Comparison of ENCODE assay signal across 28 mouse cellular contexts in the genomic region with DNA sequence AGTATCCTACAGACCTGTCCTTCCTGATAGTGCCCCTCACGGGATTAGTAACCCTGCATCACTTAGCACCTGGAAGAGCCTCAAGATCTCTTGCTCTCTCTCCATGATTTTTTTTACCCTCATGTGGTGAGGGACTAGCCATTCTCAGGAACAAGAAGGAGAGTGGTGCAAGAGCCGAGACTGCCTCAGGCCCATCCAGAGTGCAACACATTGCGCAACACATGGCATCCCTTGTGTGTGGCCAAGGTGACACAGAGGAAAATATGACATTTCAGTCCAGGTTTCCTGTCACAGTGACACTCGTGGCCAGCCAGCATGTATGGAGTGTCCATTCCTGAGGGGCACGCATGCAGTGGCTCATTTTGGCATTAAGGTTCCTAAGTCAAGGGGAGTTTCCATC. TPM values are rescaled to one million over a fixed set of nuclear protein-coding genes. Genes with fewer than 3 reads are reported as not detected.
A peak's percentile ranks its signal among the peaks of the same experiment; 100 is the strongest.
DNase-seq lines count a peak whose midpoint lies in the region; ATAC-seq and TF ChIP-seq lines count a peak whose summit lies in the region.
"Had no signal": no experiment of that assay in that cellular context is flagged by ENCODE, and none has a peak within 500 bp of the region (broad histone marks: within the 10 kb centered on the region; RNA-seq: fewer than 3 reads in every experiment).

No protein-coding gene starts in this region.

- peak; percentile 69 for ATAC-seq in common myeloid progenitor, adult 5-6 weeks (replicated peaks; ENCODE audit: low read depth, poor library complexity, severe bottlenecking)
- ATAC-seq in megakaryocyte progenitor cell, adult 5-6 weeks (replicated peaks; ENCODE audit: poor library complexity), result peak; percentile 94
- ATAC-seq: activated CD4-positive, CD25-positive, alpha-beta regulatory T cell, adult 4 months; forebrain, embryonic 15.5 days; hindbrain, postnatal 0 days; Patski had no signal

- DNase-seq in adrenal gland, postnatal 10 days, result peak; percentile 38
- DNase-seq in adrenal gland, postnatal 4 days (ENCODE audit: low spot score in 2 of 2), result no peak
- peak; percentile 53 for DNase-seq in liver, adult 2 months (ENCODE audit: extremely low read depth, low read depth, low spot score)
- DNase-seq in liver, result no peak
- no peak for DNase-seq in kidney, adult 2 months
- DNase-seq in retina, postnatal 1 day, result no peak
- DNase-seq: cerebellum, adult 11 months; cerebellum, adult 9-10 months; cerebellum, postnatal 36 days; gastrocnemius, postnatal 36 days; heart, adult 18-20 months; heart, postnatal 14 days had no signal

- no peaks in the 10 kb centered on the region for H3K27me3 ChIP-seq in liver, adult 2 months (ENCODE audit: control insufficient read depth, insufficient read depth, low read length)
- H3K27me3 ChIP-seq in kidney, adult 2 months (replicated peaks; ENCODE audit: control insufficient read depth, insufficient read depth, low read length), result no peaks in the 10 kb centered on the region
- H3K27me3 ChIP-seq: CH12.LX; forebrain, embryonic 15.5 days; heart, embryonic 15.5 days; hindbrain, embryonic 13.5 days; Patski had no signal

- H3K9ac ChIP-seq in liver, adult 2 months (ENCODE audit: low read depth, low read length), result no peak overlapping the region
- H3K9ac ChIP-seq: forebrain, embryonic 15.5 days; heart, embryonic 15.5 days; hindbrain, embryonic 13.5 days had no signal

- H3K4me1 ChIP-seq in liver, adult 2 months (ENCODE audit: control insufficient read depth, insufficient read depth, low read length), result no peaks in the 10 kb centered on the region
- no peaks in the 10 kb centered on the region for H3K4me1 ChIP-seq in kidney, adult 2 months (ENCODE audit: control insufficient read depth, insufficient read depth, low read length)

- H3K36me3 ChIP-seq in liver, adult 2 months (ENCODE audit: control insufficient read depth, insufficient read depth, low read length), result no peaks in the 10 kb centered on the region; the same call in 1 of the 2 replicates
- H3K36me3 ChIP-seq in kidney, adult 2 months (ENCODE audit: control insufficient read depth, insufficient read depth, low read length), result no peaks in the 10 kb centered on the region
- H3K36me3 ChIP-seq: forebrain, embryonic 15.5 days had no signal

- no peaks in the 10 kb centered on the region for H3K79me2 ChIP-seq in liver, adult 2 months (ENCODE audit: control insufficient read depth, insufficient read depth, low read length)

- 69% methylated on average over 5 of the region's 5 CpGs for WGBS in liver, adult 2 months
- WGBS in kidney, adult 2 months, result 94% methylated on average over 5 of the region's 5 CpGs

- no peak for TF ChIP-seq POLR2A in liver, adult 2 months (IDR thresholded peaks at IDR 0.05; ENCODE audit: extremely low read depth, insufficient read depth, low read length)
- no peak for TF ChIP-seq POLR2A in kidney, adult 2 months (IDR thresholded peaks at IDR 0.05; ENCODE audit: low read depth, low read length)

- H3K27ac ChIP-seq in liver, adult 2 months (replicated peaks; ENCODE audit: insufficient read depth, low read depth, low read length), result no peak overlapping the region
- H3K27ac ChIP-seq in kidney, adult 2 months (ENCODE audit: insufficient read depth, low read depth, low read length), result no peak overlapping the region
- H3K27ac ChIP-seq: forebrain, embryonic 15.5 days; heart, embryonic 15.5 days; hindbrain, embryonic 13.5 days; hindbrain, postnatal 0 days had no signal

- no peak overlapping the region for H3K4me3 ChIP-seq in liver, adult 2 months (ENCODE audit: insufficient read depth, low read depth, low read length)
- no peak overlapping the region for H3K4me3 ChIP-seq in kidney, adult 2 months (ENCODE audit: insufficient read depth, low read depth, low read length)
- H3K4me3 ChIP-seq: forebrain, embryonic 15.5 days; heart, embryonic 15.5 days; hindbrain, embryonic 13.5 days had no signal

- no peak for TF ChIP-seq CTCF in liver, adult 2 months (IDR thresholded peaks at IDR 0.05; ENCODE audit: low read depth, low read length)
- no peak for TF ChIP-seq CTCF in kidney, adult 2 months (conservative IDR thresholded peaks at IDR 0.05; ENCODE audit: insufficient read depth, insufficient read length, low read depth, low read length)

RNA-seq across cellular contexts. Expression of a gene that starts 14.0 kb away (rescaled TPM):
- total RNA-seq in adrenal gland, postnatal 10 days (2021), result 10 to 100 TPM; 10.8 to 15.0 TPM
- total RNA-seq in adrenal gland, postnatal 4 days (2021), result 10 to 100 TPM; 10.8 to 14.2 TPM
- total RNA-seq in liver, adult 2 months (2014; rRNA removed), result 2.9 and 4.4 TPM in 2 replicates
- 4.0 and 4.7 TPM in 2 replicates for polyA plus RNA-seq in liver, adult 2 months (2012; rRNA removed)
- total RNA-seq in common myeloid progenitor, adult 5-6 weeks (2017), result 14.9 and 33.9 TPM in 2 replicates
- 4.7 and 4.8 TPM in 2 replicates for total RNA-seq in megakaryocyte progenitor cell, adult 5-6 weeks (2015)
- 10.8 and 23.7 TPM in 2 replicates for total RNA-seq in megakaryocyte progenitor cell, adult 5-6 weeks (2017)
- polyA plus RNA-seq in kidney, adult 2 months (2012; rRNA removed), result 9.1 and 10.1 TPM in 2 replicates

RNA-seq across cellular contexts. Expression of a gene that starts 28.0 kb away (rescaled TPM):
- 100 to 1,000 TPM; 128 to 131 TPM for total RNA-seq in adrenal gland, postnatal 10 days (2021)
- 100 to 1,000 TPM; 148 TPM for total RNA-seq in adrenal gland, postnatal 4 days (2021)
- 79.7 and 82.6 TPM in 2 replicates for total RNA-seq in liver, adult 2 months (2014; rRNA removed)
- 31.6 and 33.4 TPM in 2 replicates for polyA plus RNA-seq in liver, adult 2 months (2012; rRNA removed)
- 75.4 and 77.0 TPM in 2 replicates for total RNA-seq in common myeloid progenitor, adult 5-6 weeks (2017)
- 102 and 121 TPM in 2 replicates for total RNA-seq in megakaryocyte progenitor cell, adult 5-6 weeks (2015)
- total RNA-seq in megakaryocyte progenitor cell, adult 5-6 weeks (2017), result 80.3 and 82.4 TPM in 2 replicates
- 76.1 and 117 TPM in 2 replicates for polyA plus RNA-seq in kidney, adult 2 months (2012; rRNA removed)

RNA-seq across cellular contexts. Expression of a gene that starts 32.4 kb away (rescaled TPM):
- total RNA-seq in adrenal gland, postnatal 10 days (2021), result not detected
- total RNA-seq in adrenal gland, postnatal 4 days (2021), result not detected
- total RNA-seq in liver, adult 2 months (2014; rRNA removed), result not detected in 2 replicates
- not detected in 2 replicates for polyA plus RNA-seq in liver, adult 2 months (2012; rRNA removed)
- total RNA-seq in common myeloid progenitor, adult 5-6 weeks (2017), result not detected in 2 replicates
- not detected in 2 replicates for total RNA-seq in megakaryocyte progenitor cell, adult 5-6 weeks (2015)
- not detected in 2 replicates for total RNA-seq in megakaryocyte progenitor cell, adult 5-6 weeks (2017)
- polyA plus RNA-seq in kidney, adult 2 months (2012; rRNA removed), result not detected in 2 replicates
- total RNA-seq: adrenal gland, adult 18-20 months; CH12.LX; gastrocnemius, adult 8-10 months; gastrocnemius, postnatal 36 days; heart, adult 18-20 months; heart, postnatal 14 days; hematopoietic stem cell, adult 5-6 weeks; hindbrain, postnatal 0 days had no signal
- polyA plus RNA-seq: activated CD4-positive, CD25-positive, alpha-beta regulatory T cell, adult 4 months; embryonic facial prominence, embryonic 11.5 days; forebrain, embryonic 11.5 days; forebrain, embryonic 15.5 days; heart, embryonic 11.5 days; heart, embryonic 15.5 days; hindbrain, embryonic 13.5 days; hindbrain, postnatal 0 days; intestine, embryonic 14.5 days; Patski had no signal

RNA-seq across cellular contexts. Expression of a gene that starts 49.6 kb away (rescaled TPM):
- total RNA-seq in adrenal gland, postnatal 10 days (2021), result not detected
- total RNA-seq in adrenal gland, postnatal 4 days (2021), result not detected
- total RNA-seq in liver, adult 2 months (2014; rRNA removed), result not detected in 2 replicates
- polyA plus RNA-seq in liver, adult 2 months (2012; rRNA removed), result not detected in 2 replicates
- not detected in 2 replicates for total RNA-seq in common myeloid progenitor, adult 5-6 weeks (2017)
- total RNA-seq in megakaryocyte progenitor cell, adult 5-6 weeks (2015), result not detected in 2 replicates
- total RNA-seq in megakaryocyte progenitor cell, adult 5-6 weeks (2017), result not detected in 2 replicates
- not detected in 2 replicates for polyA plus RNA-seq in kidney, adult 2 months (2012; rRNA removed)
- total RNA-seq: adrenal gland, adult 18-20 months; CH12.LX; gastrocnemius, adult 8-10 months; gastrocnemius, postnatal 36 days; heart, adult 18-20 months; heart, postnatal 14 days; hematopoietic stem cell, adult 5-6 weeks; hindbrain, postnatal 0 days had no signal
- polyA plus RNA-seq: activated CD4-positive, CD25-positive, alpha-beta regulatory T cell, adult 4 months; embryonic facial prominence, embryonic 11.5 days; forebrain, embryonic 11.5 days; forebrain, embryonic 15.5 days; heart, embryonic 11.5 days; heart, embryonic 15.5 days; hindbrain, embryonic 13.5 days; hindbrain, postnatal 0 days; intestine, embryonic 14.5 days; Patski had no signal

Comparison
In these comparisons a context has a peak if more than half of its experiments do, and no peak if none do; other contexts are left out.
1. DNase-seq: peak in adrenal gland, postnatal 10 days (single experiment) and liver, adult 2 months (single experiment); none in adrenal gland, postnatal 4 days (0 of 2), liver (single experiment), kidney, adult 2 months (single experiment) and retina, postnatal 1 day (single experiment).